Mouse (Mus musculus) thymus, postnatal 4 days (tissue): ENCODE measurements at regions not wholly inside any gene's neighbourhood (a gene's known extent, or its start where the extent isn't known, plus 50 kb on each side); places are given as distances from the start of the nearest gene placed in this dataset.

Source experiments
- DNase-seq: peaks from one replicate; pipeline ENCODE4 v3.0.0; 2021

DNA sequence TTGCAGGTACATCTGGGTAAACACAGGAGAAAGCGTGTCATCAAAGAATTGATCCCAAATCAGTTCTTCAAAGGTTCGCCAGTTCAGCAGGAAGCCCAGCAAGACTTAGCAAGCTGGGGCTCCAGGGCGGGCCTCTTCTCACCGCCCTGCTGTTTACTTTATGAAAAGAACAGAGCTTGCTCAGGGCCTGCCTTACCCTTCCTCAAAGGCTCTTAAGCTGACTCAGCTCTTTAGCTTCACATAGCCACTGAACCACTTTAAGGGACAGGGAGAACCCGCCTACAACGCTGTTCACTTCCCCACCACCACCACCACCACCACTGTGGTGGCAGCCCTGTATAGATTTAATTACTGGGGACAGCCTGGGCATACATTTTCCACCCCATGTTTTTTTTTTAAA lies 148.5 kb downstream of the Clic5 start:
- DNase-seq, result no peak

DNA sequence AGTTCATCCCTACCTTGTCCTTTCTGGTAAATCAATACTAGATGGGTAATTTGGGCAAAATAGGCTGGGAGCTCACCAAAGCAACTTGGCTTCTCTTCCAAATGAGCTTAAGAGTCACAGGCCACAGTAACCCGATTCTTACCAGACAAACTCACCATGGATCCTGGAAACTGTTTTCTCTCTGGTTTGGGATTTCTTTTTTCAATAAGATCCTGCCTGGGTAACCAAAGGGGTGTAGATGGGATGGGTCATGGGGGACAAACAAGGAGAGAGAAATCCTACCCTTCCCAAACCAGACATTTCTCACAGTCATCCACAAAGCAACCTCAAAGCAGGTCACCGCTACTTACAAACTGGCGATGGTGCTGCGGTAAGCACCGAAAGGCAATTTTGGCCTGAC lies 148.9 kb downstream of the Clic5 start:
- no peak for DNase-seq

DNA sequence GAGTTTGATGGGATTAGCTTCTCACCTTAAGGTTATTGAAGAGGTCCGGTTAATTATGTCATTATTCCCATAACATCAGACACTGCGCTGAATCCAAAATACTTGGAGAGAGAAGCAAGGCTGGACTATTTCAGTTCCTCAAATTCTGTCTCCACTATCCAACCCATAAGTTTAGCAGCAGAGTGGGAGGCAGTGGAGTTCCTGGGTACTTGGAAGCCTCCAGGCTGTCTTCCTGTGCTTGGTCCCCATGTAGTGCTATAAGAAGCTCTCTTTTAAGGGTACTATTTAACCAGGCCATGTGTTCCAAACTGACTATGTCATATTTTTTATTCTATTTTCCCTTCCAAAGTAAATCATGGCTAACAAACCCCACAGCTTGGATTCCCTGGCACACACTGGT lies 156.2 kb downstream of the Clic5 start:
- DNase-seq, result no peak

DNA sequence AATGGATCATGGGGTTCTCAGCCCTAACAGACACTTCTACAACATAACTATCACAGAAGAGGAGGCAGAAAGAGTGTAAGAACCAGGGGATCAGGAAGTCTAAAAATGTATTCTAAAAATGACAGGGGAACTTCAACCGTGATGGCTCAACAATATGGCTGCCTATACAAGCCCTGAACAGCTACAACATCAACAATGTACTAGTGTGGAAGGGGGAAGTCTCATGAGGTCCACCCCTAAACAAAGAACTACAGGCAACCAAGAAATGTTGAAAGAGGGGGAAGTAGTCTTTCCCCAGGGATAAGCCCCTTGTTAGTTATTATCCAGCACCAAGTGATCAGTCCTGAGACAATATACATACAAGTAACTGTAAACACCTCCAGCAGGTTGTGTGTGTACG lies 157.0 kb downstream of the Clic5 start:
- DNase-seq, result no peak

DNA sequence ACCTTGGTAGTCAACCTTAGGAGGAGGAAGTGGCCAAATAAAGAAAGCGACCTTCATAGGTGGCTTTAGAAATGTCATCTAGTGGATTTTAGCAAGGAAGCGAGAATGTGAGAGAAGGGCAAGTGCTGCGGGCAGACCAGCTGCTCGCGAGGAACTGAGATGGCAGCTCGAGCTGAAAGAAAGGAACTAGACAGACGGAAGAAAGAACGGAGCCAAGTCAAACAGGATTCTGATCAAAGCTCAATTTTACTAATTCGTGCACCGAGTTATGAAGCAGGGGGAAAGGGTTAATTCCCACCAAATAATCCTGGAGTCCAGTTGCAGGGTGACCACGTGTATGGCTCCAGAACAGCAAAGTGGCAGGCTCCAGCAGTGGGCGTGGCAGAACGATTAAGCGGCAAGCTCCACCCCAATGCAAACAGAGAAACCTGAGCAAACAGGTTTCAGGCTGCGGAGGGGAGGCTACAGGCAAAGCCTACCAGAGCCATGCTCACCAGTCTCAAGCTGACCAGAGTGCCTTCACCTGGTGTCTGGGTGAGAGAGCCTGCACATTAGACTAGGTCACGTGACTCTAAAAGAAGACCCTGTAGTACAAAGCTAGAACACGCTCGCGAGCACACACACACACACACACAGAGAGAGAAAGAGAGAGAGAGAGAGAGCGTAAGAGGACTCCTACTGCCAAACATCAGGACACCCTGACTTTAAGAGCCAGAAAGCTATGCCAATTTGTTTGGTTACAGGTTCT lies 162.0 kb downstream of the Clic5 start:
- DNase-seq, result no peak

DNA sequence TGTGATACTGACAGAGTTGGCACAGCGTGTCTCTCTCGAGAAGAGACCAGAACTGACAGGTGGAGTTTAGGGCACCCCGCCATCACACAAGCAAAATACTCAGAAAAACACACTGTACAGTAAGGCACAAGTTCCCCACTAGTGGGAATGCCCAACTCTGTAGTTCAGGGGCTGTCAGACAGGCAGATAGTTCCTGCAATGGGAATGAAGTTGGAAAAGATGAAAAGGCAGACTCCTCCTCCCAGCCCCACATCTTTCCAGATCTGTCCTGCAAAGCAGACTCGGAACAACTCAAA lies 162.5 kb downstream of the Clic5 start:
- no peak for DNase-seq

DNA sequence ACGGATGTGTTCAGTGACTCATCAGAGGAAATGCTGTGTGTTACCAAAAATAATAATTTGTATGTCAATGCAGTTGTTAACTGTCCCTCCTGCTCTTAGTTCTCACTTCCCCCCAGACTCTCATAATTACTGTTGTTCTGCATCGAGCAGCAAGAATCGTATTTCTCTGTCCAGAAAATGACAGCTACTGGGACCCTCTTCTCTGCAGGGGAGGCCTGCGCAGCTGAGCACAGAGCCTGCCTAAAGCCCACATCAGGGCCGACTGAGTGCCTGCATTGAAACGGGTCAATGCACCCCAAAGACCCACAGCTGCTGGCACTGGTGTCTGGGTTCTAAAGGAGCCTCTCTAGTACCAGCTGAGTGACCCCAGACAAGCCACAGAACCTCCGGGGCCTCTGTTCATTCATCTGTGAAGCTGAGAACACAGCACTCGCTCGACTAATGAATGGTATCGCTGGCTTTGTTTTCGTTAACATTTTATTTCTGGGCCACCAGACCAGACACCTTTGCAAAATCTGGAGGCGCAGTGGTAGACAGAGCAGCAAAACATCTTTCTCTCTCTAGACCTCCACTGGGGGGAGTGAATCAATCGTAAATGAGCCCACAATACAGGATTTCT lies 163.2 kb downstream of the Clic5 start:
- no peak for DNase-seq

DNA sequence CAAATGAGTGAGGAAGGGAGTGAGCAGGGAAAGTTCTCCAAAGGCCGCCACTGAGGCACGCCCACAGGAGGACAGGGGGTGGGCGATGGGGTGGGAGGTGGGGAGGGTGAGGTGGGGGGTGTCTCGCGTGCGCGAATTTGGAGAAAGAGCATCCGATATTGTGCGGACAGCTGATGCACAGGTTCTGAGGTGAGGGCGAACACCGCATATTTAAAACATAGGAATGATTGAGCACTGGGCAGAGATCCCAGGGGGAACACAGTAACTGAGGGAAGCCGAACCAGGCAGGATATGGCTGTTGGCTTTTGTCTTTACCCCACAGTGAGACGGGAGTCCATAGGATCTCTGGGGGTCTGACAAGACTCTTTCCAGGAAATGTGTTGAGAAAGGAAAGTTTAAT lies 163.8 kb downstream of the Clic5 start:
- DNase-seq, result no peak

DNA sequence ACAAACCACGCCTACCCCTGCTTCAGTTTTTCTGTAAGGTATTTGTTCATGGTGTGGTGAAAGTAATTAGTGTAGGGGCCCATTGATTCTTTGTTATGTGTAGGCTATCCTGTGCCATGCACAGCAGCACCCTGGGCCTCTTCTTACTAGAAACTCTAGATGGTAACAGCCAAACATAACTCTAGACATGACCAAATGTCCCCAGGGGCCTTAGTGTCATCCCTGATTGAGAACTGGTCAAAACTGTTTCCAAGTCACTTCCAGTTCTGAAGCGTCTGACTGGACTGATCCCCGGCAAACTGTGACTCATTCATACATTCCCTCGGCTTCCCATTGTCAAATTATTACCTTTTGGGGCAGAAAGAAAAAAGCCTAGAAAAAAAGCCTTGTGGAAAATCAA lies 174.7 kb downstream of the Clic5 start:
- DNase-seq, result no peak

DNA sequence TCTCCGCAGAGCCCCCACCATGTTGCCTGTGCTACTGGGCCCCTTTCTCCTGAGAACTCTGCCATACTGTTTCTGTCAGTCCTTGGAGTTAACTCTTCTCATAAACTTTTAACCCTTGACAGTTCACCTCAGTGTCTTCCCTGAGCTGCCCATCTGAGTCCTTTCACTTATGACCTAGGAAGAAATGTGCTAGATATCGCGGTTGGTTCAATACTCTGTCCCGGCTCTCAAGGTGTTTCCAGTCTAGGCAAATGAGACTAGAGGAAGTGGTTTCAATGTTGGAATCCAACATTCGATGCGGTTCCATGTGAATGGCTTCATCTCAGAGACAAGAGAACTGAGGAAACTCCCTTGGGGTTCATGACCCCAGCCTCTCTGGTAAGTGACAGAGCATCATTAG lies 176.1 kb downstream of the Clic5 start:
- no peak for DNase-seq

DNA sequence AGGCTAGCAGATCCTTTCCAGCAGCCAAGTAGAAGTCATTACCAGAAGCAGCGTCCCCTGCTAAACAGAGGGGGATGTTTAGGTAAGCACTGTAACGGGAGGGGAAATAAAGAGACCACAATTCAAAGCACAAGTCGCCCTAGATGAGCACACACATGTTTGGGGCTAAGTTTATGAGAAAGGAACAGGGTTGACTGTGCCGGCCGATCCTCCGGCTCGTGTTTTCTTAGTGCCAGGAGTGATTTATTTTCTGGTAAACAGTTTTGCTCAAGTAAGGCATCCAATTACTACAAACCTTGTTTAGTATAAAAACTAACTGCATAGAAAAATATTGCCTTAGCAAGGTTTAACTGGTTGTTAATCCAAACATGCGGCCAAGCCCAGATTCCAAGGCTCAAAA lies 178.1 kb downstream of the Clic5 start:
- DNase-seq, result no peak

DNA sequence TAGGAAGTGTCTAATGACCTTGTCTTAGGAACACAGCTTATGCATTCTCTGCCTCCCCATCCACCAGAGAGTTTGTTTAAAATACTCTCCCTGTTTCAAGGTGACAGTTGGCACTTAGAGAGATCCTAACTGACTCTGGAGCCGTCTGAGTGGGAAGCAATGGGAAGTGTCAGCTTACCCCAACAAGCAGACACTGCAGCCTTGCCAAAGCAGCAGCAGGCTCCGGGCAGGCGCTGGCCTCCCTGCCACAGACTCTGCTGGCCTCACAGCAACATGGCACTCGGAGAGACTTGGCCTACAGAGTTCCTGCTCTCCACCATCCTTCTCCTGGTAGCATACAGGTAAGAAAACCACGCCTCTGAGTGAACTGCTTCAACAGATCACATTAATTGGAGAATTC lies 179.2 kb downstream of the Clic5 start:
- DNase-seq, result no peak

DNA sequence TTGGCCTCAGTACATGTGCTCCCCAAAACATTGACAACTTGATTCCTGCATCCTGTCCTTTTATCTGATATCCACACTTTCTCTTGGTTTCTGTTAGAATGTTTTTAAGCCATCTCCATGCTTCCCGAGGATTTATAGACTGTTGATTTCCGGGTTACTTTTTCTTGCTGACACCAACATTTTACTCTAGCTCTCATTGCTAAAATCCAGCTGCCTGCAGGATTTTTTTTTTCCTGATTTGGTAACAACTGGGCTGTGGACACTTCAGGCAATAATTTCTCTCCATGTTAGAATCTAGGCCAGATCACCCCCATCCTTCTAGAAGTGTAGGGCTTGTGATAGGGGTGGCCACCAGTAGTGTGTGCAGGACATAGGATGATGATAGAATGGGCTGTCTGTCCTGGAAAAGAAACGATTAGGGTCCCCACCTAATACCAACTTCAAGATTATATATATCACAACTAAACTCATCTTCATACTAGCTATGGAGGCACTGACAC lies 182.6 kb downstream of the Clic5 start:
- no peak for DNase-seq

DNA sequence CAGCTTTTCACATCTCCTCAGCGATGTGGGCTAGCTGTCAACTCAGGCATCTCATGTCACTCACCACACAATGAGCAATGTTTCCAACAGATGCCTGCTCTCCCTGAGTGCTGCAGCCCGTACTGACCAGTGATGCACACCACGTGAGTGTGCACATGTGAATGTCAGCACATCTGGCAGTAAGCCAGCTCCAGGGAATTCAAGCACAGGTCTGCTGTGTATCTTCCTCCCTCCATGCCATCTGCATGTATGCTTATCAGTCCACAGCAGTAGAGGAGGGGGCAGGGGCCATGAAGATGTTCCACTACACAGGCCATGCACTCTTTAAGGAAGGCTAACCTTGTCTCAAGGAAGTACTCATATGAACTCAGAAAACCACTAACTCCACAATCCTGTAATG lies 183.2 kb downstream of the Clic5 start:
- DNase-seq, result no peak

DNA sequence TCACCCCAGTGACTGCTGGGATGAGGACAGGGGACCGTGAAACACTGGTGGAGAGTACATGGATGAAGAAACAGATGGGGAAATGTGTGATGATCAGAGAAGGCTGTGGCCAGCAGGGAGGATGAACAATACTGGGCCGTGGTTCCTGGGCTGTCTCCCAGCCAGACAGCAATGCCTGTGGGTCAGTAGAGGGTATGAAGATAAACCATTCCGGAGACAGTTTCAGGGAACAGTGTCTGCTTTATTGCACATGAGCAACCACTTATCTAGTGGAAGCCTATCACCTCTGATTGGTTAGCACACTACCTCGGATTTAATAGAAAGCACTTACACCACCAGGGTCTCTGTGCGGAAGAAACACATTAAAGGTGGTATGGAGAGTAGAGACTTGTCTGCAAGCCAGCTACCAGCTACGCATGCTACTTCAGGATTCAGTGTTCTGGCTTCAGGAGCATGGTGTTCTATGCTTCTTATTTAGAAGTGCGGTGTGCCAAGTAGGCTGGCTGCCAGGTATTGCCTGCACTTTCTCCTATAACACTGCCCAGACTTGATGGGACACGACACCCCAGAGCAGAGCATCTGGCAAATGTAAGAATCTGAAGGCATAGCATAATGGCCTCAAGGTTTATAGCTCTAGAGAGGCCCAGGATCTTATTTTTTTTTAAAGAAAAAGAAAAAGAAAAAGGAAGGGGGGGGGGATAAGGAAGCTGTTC lies 185.5 kb downstream of the Clic5 start:
- no peak for DNase-seq

DNA sequence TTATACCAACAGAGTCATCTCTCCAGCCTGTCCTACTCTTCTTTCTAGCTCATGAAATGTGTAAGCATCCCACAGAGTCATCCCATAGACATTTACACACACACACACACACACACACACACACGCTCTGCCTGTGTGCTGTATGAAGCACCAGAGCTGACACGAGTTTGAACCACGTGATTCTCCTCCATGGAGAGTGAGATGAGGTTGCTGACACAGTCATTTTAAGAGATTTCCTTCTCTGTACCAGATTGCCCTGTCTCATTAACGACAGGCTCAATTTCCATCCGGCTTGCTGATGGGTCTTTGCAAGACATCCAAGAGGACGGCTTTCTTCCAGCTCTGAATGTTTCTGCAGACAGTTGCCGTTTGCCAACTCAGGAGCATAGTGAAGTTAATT lies 190.0 kb downstream of the Clic5 start:
- DNase-seq, result no peak

DNA sequence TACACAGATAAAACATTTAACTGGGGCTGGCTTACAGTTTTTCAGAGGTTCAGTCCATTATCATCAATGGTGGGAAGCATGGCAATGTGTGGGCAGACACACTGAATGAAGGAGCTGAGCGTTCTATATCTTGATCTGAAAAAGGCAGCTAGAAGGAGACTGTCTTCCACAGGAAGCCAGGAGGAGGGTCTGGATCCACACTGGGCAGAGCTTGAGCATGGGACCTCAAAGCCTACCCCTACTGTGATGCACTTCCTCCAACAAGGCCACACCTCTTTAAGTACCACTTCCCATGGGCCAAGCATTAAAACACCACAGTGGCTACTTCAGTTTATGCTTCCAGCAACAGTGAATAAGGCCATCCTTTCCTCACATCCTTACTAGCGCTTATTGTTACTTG lies 200.5 kb downstream of the Clic5 start:
- no peak for DNase-seq

DNA sequence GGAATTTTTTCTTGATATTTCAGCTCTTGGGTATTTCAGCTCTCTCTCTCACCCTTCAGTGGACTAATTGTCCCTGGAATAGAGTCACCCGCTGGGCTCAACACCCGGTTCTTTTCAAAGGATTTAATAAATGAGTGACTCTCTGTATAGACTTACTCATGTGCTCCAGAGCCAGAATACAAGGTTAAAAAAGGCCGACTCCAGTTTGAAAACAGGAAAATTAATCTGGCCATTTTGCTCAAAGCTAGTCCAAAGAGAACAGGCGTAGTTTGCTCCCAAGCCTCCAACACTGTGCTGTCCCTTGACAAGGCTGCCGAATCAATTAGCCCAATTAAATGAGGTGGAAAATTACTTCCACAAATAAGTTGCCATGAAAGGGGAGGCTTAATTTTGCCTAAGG lies 209.4 kb downstream of the Clic5 start:
- DNase-seq, result no peak

DNA sequence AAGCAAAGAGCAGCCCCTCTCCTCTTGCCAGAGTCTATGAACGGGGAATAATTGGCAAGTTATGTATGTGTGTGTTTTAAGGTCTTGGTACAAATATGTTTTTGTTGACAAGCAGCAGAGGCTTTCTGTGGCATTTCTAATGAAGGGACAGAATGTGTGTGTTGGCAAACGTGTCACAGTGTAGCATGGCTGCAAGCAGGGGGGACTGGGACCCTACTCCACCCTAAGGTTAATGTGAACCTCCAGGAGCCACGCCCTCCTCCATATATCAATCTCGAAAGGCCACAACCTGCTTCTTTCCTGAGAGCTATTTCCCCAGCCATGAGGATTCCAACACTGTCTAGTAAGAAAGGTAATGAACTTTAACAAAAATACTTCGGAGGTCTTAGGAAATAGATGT lies 209.8 kb downstream of the Clic5 start:
- no peak for DNase-seq

DNA sequence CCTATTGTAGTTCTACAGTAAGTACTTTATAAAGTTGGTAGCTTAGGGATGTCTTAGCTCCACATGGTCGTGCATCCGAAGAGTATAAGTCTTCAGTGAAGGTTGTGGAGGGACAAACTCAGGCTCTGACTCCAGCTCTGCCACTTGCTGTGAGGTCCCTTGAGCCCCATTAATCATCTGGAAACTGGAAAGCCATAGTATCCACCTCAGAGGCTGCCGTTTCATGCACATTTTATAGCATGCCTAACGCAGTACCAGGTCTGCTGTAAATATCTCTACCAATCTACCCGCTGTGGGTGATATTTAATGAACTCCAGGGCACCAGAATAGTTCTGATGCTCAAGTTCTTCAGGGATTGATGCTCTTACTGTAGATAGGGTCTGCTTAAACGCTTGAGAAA lies 216.5 kb downstream of the Clic5 start:
- no peak for DNase-seq

DNA sequence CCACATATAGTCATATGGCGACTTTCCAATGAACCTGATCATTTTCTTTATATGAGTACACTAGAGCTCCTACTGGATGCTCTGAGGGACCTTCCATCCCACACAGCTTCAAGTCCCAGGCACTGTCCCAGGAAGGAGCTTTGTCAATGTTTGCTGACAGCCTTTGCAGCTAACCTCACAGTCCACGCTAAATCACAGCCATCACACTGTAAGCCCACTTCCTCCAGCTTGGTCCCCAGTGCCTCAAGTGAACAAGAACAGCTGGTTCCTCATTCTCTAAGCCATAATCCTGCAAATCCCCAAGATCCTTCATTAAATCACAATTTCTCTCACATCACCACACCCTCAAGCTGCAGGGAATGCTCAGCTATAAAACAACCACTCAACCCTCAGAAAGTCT lies 222.6 kb downstream of the Clic5 start:
- DNase-seq, result no peak

DNA sequence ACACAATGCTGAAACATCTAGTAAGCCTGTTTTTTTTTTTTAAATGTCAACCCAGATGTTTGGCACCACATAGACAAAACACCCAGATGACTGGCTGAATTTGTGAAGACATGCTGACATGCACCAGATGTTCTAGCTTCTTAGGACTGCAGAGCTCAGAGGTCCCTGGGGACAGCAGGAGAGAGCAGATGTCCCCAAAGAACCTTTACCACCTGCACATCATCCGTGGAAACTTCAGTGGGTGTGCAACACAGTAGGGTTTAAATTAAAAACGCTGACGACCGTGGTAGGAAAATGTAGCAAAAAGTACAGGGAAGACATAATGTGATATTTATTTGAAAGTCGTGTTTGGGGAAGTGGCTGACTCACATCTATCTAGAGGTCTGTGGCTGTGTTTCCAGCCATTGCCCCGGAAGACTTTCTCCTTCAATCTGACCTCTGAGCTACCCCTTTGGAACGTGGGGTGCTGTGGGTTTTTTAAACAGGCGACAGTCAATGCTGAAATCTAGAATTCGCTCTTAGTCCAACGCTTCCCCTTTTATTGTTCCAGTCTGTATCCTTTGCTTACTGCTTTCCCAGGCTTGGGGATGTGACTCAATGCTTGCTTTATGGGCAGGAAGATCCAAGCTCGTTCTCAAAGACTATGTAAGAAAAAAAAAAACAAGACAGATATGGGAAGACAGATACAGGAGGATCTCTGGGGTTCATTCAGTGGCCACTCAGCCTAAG lies 230.5 kb downstream of the Clic5 start:
- DNase-seq, result no peak

DNA sequence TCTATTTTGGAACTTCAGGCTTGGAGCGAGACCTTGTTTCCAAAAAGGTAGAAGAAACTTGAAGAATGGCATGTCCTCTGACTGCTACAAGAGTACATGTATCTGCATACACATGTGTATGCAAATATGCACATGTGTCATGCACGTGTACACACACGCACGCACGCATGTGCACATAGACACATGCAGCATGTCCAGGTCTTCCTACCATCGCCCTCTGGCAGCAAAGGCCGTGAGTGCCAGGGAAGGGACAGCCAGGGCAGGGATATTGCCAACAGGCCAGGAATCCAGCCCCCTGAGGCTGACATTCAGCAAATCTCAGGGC lies 231.0 kb downstream of the Clic5 start:
- DNase-seq, result no peak
